Mouse (Mus musculus) intestine, embryonic 16.5 days (tissue): ENCODE results near the gene Hcfc1. TPM values are rescaled to one million over a fixed set of nuclear protein-coding genes. Genes with fewer than 3 reads are reported as not detected.

Experiments used
- ATAC-seq: fragments of 200-750 bp; cut with Nextera tagmentation; 2 replicates; pipeline ENCODE4 v1.8.0; 2017; ENCODE audit warnings: moderate TSS enrichment, moderate library complexity
- H3K27ac ChIP-seq: fragments of 300-500 bp; sonication (generic); 2 replicates; pipeline ENCODE4 v1.5.1; 2014; ENCODE audit warnings: mild to moderate bottlenecking, low read length
- H3K27me3 ChIP-seq: fragments of 300-500 bp; sonication (generic); replicated peaks from 2 replicates; pipeline ENCODE4 v1.6.1; 2014; ENCODE audit warnings: low read length, control low read depth, mixed read lengths; ENCODE audit not compliant: control insufficient read depth, insufficient read depth
- H3K36me3 ChIP-seq: fragments of 300-500 bp; sonication (generic); 2 replicates; pipeline ENCODE4 v1.6.1; 2014; ENCODE audit warnings: low read length, control low read depth; ENCODE audit not compliant: control insufficient read depth, insufficient read depth
- H3K4me1 ChIP-seq: fragments of 300-500 bp; sonication (generic); 2 replicates; pipeline ENCODE4 v1.6.1; 2014; ENCODE audit warnings: low read length, control low read depth, mixed read lengths; ENCODE audit not compliant: control insufficient read depth, insufficient read depth
- H3K4me2 ChIP-seq: fragments of 300-500 bp; sonication (generic); 2 replicates; pipeline ENCODE4 v1.6.1; 2014; ENCODE audit warnings: low read depth, low read length, control low read depth
- H3K4me3 ChIP-seq: fragments of 300-500 bp; sonication (generic); 2 replicates; pipeline ENCODE4 v1.5.1; 2014; ENCODE audit warnings: mild to moderate bottlenecking, low read length
- H3K9ac ChIP-seq: fragments of 300-500 bp; sonication (generic); 2 replicates; pipeline ENCODE4 v1.6.1; 2014; ENCODE audit warnings: low read depth, low read length
- H3K9me3 ChIP-seq: fragments of 300-500 bp; sonication (generic); 2 replicates; pipeline ENCODE4 v1.6.1; 2016; ENCODE audit warnings: low read length, control low read depth; ENCODE audit not compliant: control insufficient read depth
- WGBS: fragments of 180-500 bp; shearing (Covaris S2); extraction: QIAGEN DNeasy Blood & Tissue Kit; methylation state at CpG from one replicate; pipeline ENCODE4 v1.1.7; 2014; 5-methylcytosine and 5-hydroxymethylcytosine counted together
- polyA plus RNA-seq: library from polyadenylated mRNA; unstranded; fragments of >200 nt; fragmentation: Nextera tagmentation; extraction: Ambion mirVana; gene quantifications from 2 replicates; pipeline ENCODE4 v1.2.1, GENCODE M21; 2015

Gene Hcfc1
- polyA plus RNA-seq = 33.8 and 34.2 TPM in 2 replicates

DNA sequence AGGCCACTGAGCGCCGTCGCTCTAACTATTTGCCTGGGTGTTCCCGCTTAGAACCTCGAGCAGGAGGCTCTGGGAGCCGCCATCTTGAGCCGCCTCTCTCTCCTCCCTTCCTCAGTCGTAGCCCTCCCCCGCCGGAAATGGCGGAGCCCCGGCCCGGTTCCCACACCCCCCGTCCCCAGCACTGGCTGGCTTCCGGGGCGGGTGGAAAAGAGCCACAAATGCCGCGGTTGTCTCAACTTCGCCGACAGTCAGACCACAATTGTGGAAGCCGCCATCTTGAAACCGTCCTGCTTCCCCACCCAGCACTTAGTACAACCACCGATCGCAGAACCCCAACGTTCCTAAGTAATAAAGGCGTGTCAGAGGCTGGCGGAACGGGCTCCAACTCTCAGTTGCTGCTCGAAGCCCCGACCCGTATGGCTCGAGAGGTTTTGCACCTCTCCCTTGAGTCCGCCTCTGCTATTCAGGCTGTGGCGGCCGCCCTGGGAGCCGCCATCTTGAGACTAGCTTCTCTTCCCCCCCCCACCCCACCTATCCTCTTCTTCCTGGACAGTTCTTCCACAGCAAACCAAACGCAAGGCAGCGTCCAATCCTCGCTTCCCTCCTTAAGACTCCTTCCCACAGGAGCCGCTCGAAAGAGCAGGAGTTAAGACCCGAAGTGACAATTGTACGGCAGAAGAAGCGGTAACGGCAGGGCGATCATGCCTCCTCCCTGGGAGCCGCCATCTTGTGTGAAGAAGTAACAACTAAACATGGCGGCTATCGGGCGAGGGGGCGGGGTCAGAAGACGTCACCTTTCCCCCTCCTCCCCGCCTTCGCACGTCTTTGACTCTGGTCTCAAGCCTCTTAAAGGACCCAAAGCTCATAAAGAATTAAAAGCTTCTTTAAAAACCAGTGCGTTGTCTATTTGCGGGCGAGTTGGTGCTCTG lies at the start of gene Hcfc1:
TSS of gene Hcfc1 (minus strand) at position 110 of the 929 bp plus-strand sequence.
- peak; percentile 73 for ATAC-seq
- 11% methylated on average over 55 of the region's 58 CpGs for WGBS
- H3K36me3 ChIP-seq = no peaks in the 10 kb centered on the region

DNA sequence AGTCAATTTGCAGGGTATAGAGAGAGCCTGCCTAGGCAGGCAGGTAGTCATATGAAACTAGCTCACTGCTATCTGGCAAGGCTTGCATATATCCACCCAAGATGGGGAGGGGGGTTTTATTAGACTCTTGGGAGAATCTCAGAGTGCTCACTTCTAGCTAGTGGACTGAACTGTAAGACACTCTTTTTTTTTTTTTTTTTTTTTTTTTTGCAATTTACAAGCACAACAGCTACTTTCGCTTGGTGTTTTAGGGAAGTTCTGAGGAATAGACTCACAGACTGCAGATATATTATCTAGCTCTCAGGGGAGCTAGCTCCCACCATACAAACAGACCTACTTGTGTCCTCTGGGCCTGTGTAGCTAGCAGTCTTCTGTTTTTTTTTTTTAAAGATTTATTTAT lies 48.4 kb upstream of the Hcfc1 start:
- 94% methylated on average over 1 of the region's 1 CpGs for WGBS
- 0 out of 2 replicates have a peak, but pooled peaks cover 3% of the 10 kb centered on the region for H3K36me3 ChIP-seq
- H3K27ac ChIP-seq = no peak overlapping the region
- no peaks in the 10 kb centered on the region for H3K27me3 ChIP-seq
- H3K9me3 ChIP-seq = no peaks in the 10 kb centered on the region
- no peak overlapping the region for H3K9ac ChIP-seq
- H3K4me3 ChIP-seq = no peak overlapping the region
- H3K4me2 ChIP-seq = no peak overlapping the region
- ATAC-seq = no peak
- no peaks in the 10 kb centered on the region for H3K4me1 ChIP-seq

More for the DNA sequence above, at the start of gene Hcfc1:
- H3K4me2 ChIP-seq = peak within 1 kb of the TSS; percentile 49
- H3K27ac ChIP-seq = peak within 1 kb of the TSS; percentile 99
- H3K4me3 ChIP-seq = peak within 1 kb of the TSS; percentile 70
- H3K9me3 ChIP-seq = no peaks in the 10 kb centered on the region
- peaks cover 12% of the 10 kb centered on the region for H3K4me1 ChIP-seq
- H3K27me3 ChIP-seq = no peaks in the 10 kb centered on the region
- H3K9ac ChIP-seq = peak within 1 kb of the TSS; percentile 78

DNA sequence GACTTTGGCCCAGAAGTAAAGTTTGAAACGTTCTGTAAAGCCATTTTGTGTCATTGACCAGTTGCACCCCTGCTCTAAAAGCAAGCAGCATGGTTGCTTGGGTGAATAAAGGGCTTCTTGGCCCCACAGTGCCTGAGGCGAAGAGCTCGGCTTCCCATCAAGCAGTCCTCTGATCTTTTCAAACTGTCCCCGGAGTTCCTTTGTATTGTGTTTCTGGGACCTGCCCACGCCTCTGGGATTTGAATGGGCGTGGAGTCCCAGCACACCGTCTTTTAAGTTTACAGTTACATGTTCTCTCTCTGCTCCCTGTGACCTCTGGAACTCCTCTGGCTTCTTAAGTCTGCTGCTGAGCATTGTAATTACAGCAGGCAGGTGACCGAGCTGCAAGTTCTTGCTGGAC lies 41.9 kb upstream of the Hcfc1 start:
- Histone ChIP-seq H3K9ac (no peak overlapping the region), H3K4me2 (no peak overlapping the region), H3K4me1 (no peaks in the 10 kb centered on the region), H3K9me3 (no peaks in the 10 kb centered on the region), H3K27me3 (no peaks in the 10 kb centered on the region), H3K36me3 (no peaks in the 10 kb centered on the region), H3K4me3 (no peak overlapping the region), H3K27ac (no peak overlapping the region)
- no peak for ATAC-seq
- 47% methylated on average over 8 of the region's 8 CpGs for WGBS

DNA sequence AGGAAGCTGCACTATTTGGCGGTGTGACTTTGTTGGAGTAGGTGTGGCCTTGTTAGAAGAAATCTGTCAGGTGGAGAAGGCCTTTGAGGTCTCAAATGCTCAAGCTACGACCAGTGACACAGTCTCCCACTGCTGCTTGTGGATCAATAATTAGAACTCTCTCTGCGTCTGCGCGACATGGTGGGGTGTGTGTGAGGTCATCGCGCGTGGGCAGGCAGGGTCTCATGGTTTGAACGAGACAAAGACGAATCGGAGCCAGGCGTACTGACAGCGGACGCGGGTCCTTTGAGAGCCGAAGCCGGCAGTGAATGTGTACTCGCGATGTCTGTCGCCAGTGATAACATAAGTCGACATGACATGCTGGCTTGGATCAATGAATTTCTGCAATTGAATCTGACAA lies 40.2 kb upstream of the Hcfc1 start:
- no peak overlapping the region for H3K4me3 ChIP-seq
- 83% methylated on average over 21 of the region's 21 CpGs for WGBS

DNA sequence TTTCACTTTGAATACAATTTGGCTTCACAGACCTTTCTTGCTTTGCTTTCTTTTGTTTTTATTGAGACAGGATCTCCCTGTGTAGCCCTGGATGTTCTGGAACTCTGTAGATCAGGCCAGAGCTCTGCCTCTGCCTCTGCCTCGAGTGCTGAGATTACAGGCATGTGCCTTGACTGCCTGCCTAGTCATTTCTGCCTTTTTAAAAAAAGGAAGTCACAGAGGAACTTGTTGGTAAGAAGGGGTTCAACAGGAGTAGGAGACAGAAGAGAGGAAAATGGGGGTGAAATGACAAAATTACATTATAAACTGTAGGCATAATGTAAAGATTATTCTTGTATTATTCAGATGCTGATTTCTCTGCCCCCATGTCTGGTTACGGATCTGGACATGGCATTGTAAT lies 37.5 kb upstream of the Hcfc1 start:
- no peak overlapping the region for H3K4me2 ChIP-seq
- 62% methylated on average over 2 of the region's 2 CpGs for WGBS
- no peak overlapping the region for H3K27ac ChIP-seq
- no peaks in the 10 kb centered on the region for H3K9me3 ChIP-seq
- no peak overlapping the region for H3K4me3 ChIP-seq
- no peaks in the 10 kb centered on the region for H3K27me3 ChIP-seq
- H3K4me1 ChIP-seq = no peaks in the 10 kb centered on the region
- H3K9ac ChIP-seq = no peak overlapping the region
- ATAC-seq = no peak
- H3K36me3 ChIP-seq = no peaks in the 10 kb centered on the region

More for the DNA sequence above, 40.2 kb upstream of the Hcfc1 start:
- no peaks in the 10 kb centered on the region for H3K27me3 ChIP-seq
- no peak overlapping the region for H3K4me2 ChIP-seq
- H3K36me3 ChIP-seq = no peaks in the 10 kb centered on the region
- no peak overlapping the region for H3K9ac ChIP-seq
- no peaks in the 10 kb centered on the region for H3K4me1 ChIP-seq
- no peak overlapping the region for H3K27ac ChIP-seq
- no peak for ATAC-seq
- H3K9me3 ChIP-seq = no peaks in the 10 kb centered on the region

DNA sequence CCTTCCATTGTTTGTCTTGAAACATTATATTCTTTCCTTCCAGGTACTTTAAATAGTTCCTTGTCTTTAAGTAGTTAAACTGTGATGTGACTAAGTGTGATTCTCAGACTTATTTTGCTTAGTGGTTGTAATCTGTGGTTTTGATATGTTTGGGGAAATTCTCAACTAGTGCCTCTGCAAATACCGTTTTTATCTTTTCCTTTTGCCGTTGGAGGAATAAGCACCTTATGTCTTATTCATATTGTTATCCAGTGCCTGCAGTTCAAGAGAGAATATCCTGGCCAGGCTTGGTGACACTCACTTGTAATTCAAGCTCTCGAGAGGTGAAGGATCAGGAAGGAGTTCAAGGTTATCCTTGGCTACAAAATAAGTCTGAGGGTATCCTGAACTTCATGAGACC lies 34.9 kb upstream of the Hcfc1 start:
- Histone ChIP-seq H3K27ac (no peak overlapping the region), H3K9me3 (no peaks in the 10 kb centered on the region), H3K36me3 (no peaks in the 10 kb centered on the region), H3K4me1 (no peaks in the 10 kb centered on the region), H3K27me3 (no peaks in the 10 kb centered on the region), H3K9ac (no peak overlapping the region), H3K4me3 (no peak overlapping the region), H3K4me2 (no peak overlapping the region)
- ATAC-seq = no peak
- 86% methylated on average over 3 of the region's 3 CpGs for WGBS

DNA sequence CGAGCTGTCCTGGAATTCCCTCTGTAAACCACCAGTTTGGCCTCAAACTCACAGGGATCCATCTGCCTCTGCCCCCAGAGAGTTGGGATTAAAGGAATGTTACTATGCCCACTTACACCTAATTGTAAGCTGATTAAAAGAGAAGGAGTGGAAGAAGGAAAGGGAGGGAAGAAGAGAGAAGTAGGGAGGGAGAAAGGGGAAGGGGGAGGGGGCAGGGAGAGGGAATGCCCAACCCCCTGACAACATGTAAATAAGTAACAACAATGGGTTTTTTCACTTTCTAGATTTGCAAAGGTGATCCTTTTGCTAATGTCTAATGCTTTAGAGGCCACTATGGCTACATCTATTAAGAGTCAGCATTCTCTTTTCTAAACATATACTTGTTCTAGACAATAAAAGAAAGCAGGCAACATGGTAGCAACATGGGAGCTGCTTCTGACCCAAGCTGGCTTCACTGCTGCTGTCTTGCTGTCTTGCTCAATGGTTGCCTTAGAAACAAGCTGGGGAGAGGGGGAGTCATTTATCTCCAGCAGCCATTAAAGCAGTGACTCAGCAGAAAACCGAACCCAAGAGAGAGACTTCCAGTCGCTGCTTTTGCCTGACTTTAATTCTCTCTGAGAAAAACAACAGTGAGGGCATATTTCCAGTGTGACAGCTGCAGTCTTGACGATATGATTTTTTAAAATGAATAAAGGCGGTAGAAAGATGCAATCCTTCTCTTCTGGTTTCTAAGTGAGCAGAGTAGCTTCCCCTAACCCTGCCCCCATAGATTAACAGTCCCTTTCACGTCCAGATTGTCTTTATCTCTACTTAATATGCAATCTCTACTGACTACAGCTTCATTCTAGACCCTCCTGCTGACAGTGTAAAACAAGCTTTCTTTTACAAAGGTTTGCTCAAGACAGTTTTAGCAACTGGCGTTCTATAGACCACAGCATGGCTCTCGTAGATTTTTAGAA lies 33.0 kb upstream of the Hcfc1 start:
- no peaks in the 10 kb centered on the region for H3K27me3 ChIP-seq
- no peak overlapping the region for H3K4me2 ChIP-seq
- no peaks in the 10 kb centered on the region for H3K9me3 ChIP-seq
- ATAC-seq = peak; percentile 75; the same call in 1 of the 2 replicates
- WGBS = 24% methylated on average over 8 of the region's 8 CpGs
- no peak overlapping the region for H3K27ac ChIP-seq
- no peaks in the 10 kb centered on the region for H3K4me1 ChIP-seq
- no peaks in the 10 kb centered on the region for H3K36me3 ChIP-seq
- H3K4me3 ChIP-seq = no peak overlapping the region
- H3K9ac ChIP-seq = no peak overlapping the region

DNA sequence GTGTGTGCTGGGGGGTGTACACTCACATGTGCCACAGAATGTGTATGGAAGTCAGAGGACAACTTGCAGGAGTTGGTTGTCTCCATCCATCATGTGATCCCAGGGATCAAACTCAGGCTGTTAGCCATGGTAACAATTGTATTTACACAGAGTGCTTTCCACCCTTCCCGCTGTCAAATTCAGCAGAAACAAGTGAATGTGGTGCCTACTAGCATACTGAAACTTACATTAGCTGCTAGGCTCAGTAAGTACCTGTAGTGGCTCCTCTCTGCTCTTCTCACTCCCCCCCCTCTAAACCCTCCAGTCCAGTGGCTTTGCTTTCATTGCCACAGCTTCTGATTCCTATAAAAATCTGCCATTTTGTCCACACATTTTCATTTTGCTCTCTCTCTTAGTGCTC lies 11.6 kb upstream of the Hcfc1 start:
- no peaks in the 10 kb centered on the region for H3K4me1 ChIP-seq
- no peak overlapping the region for H3K9ac ChIP-seq
- 57% methylated on average over 1 of the region's 1 CpGs for WGBS
- no peaks in the 10 kb centered on the region for H3K36me3 ChIP-seq
- no peak overlapping the region for H3K27ac ChIP-seq
- no peak overlapping the region for H3K4me2 ChIP-seq
- no peaks in the 10 kb centered on the region for H3K27me3 ChIP-seq
- no peaks in the 10 kb centered on the region for H3K9me3 ChIP-seq
- no peak overlapping the region for H3K4me3 ChIP-seq
- ATAC-seq = no peak

DNA sequence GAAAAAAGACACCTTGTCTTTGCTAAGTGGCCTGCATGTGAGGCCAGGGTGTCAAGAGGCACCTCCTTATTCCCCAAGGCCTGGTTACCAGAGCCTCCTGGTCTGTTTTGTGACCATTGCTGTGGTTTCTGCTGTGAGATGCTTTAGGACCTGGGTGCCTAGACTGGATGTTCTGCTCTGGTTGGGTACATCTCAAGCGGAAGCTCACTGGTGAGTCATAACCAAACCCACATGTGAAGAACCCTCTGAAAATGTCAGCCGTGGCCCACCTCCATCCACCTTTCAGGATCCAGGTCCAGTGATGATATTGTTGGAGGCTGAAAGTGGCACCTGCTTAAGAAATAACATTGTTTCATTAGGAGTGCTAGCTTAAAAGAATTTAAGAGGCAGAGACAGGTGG lies 10.1 kb upstream of the Hcfc1 start:
- no peak for ATAC-seq
- Histone ChIP-seq H3K9me3 (no peaks in the 10 kb centered on the region), H3K9ac (no peak overlapping the region), H3K4me3 (no peak overlapping the region), H3K4me2 (no peak overlapping the region), H3K27me3 (no peaks in the 10 kb centered on the region), H3K4me1 (no peaks in the 10 kb centered on the region), H3K27ac (no peak overlapping the region), H3K36me3 (no peaks in the 10 kb centered on the region)
- WGBS = 92% methylated on average over 2 of the region's 2 CpGs
